Mouse (Mus musculus) liver, embryonic 13.5 days (tissue): ENCODE measurements around the gene Fkbp1b. TPM values are rescaled to one million over a fixed set of nuclear protein-coding genes. Genes with fewer than 3 reads are reported as not detected.

Experiments
- ATAC-seq: fragments of 200-750 bp; cut with Nextera tagmentation; 2 replicates; pipeline ENCODE4 v1.8.0; 2017; ENCODE audit warnings: low read depth, mild to moderate bottlenecking, moderate number of reproducible peaks, moderate library complexity
- DNase-seq: peaks from one replicate; pipeline ENCODE4 v3.0.0; 2022
- H3K27ac ChIP-seq: fragments of 300-500 bp; sonication (generic); 2 replicates; pipeline ENCODE4 v1.5.1; 2015; ENCODE audit warnings: moderate library complexity, mild to moderate bottlenecking, inconsistent platforms
- H3K27me3 ChIP-seq: fragments of 300-500 bp; sonication (generic); 2 replicates; pipeline ENCODE4 v1.6.1; 2015; ENCODE audit warnings: mild to moderate bottlenecking, inconsistent platforms
- H3K36me3 ChIP-seq: fragments of 300-500 bp; sonication (generic); 2 replicates; pipeline ENCODE4 v1.6.1; 2015; ENCODE audit warnings: mild to moderate bottlenecking, inconsistent platforms
- H3K4me1 ChIP-seq: fragments of 300-500 bp; sonication (generic); replicated peaks from 2 replicates; pipeline ENCODE4 v1.6.1; 2015; ENCODE audit warnings: inconsistent platforms
- H3K4me2 ChIP-seq: fragments of 300-500 bp; sonication (generic); 2 replicates; pipeline ENCODE4 v1.6.1; 2015; ENCODE audit warnings: inconsistent platforms, mild to moderate bottlenecking, moderate library complexity
- H3K4me3 ChIP-seq: fragments of 300-500 bp; sonication (generic); replicated peaks from 2 replicates; pipeline ENCODE4 v1.5.1; 2015; ENCODE audit warnings: mild to moderate bottlenecking, inconsistent platforms
- H3K9ac ChIP-seq: fragments of 300-500 bp; sonication (generic); 2 replicates; pipeline ENCODE4 v1.6.1; 2015; ENCODE audit warnings: mild to moderate bottlenecking, inconsistent platforms
- H3K9me3 ChIP-seq: fragments of 300-500 bp; sonication (generic); replicated peaks from 2 replicates; pipeline ENCODE4 v1.6.1; 2016; ENCODE audit warnings: inconsistent platforms
- WGBS: fragments of 180-500 bp; shearing (Covaris S2); methylation state at CpG from one replicate; pipeline ENCODE4 v1.1.7; 2015; ENCODE audit not compliant: insufficient replicate concordance; 5-methylcytosine and 5-hydroxymethylcytosine counted together
- polyA plus RNA-seq: library from polyadenylated mRNA; unstranded; fragments of >200 nt; fragmentation: Nextera tagmentation; extraction: Ambion mirVana; gene quantifications from 2 replicates; pipeline ENCODE4 v1.2.1, GENCODE M21; 2015

The Fkbp1b gene
- polyA plus RNA-seq, 1 experiment from 2014 or later = 3.6 TPM

DNA sequence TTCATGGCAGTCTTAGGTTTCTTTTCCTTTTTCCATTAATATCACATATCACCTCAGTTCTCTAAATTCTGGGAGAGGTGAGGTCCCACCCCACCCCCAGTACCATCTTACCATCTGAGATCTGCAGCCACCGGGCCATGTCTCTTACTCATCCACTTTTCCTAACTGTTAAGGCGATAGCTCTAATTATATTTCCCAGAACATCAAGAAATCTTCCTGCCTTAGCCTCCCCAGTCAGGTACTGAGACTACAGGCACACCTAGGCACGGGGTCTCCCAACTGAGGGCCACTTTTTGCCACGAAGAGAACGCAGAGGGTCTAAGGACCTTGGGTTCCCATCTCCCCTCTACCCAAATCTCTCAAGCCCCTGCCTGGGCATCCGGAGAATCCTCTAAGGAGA is 32.1 kb upstream of the Fkbp1b start:
- Histone ChIP-seq H3K27me3 (no peaks in the 10 kb centered on the region), H3K4me3 (peak overlapping the region; percentile 85), H3K4me2 (peak overlapping the region; percentile 82), H3K36me3 (peaks cover 39% of the 10 kb centered on the region), H3K9ac (peak overlapping the region; percentile 98), H3K27ac (peak overlapping the region; percentile 100), H3K4me1 (peaks cover 73% of the 10 kb centered on the region), H3K9me3 (no peaks in the 10 kb centered on the region)
- 10% methylated on average over 6 of the region's 6 CpGs for WGBS
- DNase-seq (peak; percentile 13), ATAC-seq (0 out of 2 replicates have a peak, but pooled peaks have one; percentile 6)

DNA sequence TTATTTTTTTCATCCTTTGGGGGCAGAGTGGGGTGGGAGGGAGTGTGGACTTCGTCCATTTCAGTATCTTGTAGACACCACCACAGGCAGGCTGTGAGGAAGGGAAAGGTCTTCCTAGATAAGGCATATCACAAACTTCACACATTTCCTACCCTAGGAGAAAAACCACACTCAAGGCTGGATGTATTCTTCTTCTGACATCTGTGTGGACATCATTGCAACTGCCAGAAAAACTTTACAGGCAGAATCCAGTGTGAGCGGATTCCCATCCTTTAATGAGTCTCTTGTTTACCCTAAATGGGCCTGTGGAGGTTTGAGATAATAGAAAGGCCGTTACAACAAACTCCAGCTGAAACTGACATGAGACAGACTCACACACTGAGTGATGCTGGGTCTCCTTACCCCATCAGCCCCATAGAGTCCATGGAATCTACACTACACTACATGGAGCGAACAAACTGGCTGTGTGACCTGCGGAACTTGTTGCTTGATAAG is 31.6 kb upstream of the Fkbp1b start:
- peaks cover 41% of the 10 kb centered on the region for H3K36me3 ChIP-seq
- peaks cover 71% of the 10 kb centered on the region for H3K4me1 ChIP-seq
- peak overlapping the region; percentile 82 for H3K4me2 ChIP-seq
- no peaks in the 10 kb centered on the region for H3K9me3 ChIP-seq
- peak overlapping the region; percentile 98 for H3K9ac ChIP-seq
- peak overlapping the region; percentile 85 for H3K4me3 ChIP-seq
- ATAC-seq (peak; percentile 89), DNase-seq (peak; percentile 68)
- 12% methylated on average over 5 of the region's 5 CpGs for WGBS
- H3K27me3 ChIP-seq = no peaks in the 10 kb centered on the region
- peak overlapping the region; percentile 100 for H3K27ac ChIP-seq

DNA sequence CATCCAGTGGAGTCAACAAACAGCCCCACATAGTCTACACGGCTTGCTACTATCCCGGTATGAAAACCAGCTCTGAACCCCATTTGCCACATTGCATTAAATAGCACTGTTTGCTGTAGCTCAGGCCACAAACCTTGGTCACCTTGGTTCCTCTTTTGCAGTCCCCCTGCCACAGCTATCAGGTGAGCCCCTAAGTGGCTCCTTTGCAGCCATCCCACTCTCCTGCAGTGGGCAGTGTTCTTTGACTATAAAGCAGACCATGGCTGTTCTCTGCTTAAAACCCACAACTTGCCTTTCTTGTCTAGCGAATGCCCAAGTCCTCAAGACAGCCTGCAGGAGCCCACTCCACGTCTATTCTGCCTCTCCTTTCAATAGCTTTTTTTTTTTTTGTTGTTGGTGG is 30.9 kb upstream of the Fkbp1b start:
- 38% methylated on average over 4 of the region's 4 CpGs for WGBS
- H3K27me3 ChIP-seq = no peaks in the 10 kb centered on the region
- H3K9me3 ChIP-seq = no peaks in the 10 kb centered on the region
- peak overlapping the region; percentile 82 for H3K4me2 ChIP-seq
- peaks cover 49% of the 10 kb centered on the region for H3K36me3 ChIP-seq
- H3K4me3 ChIP-seq = peak overlapping the region; percentile 85
- H3K9ac ChIP-seq = peak overlapping the region; percentile 98
- ATAC-seq = no peak
- peak overlapping the region; percentile 100 for H3K27ac ChIP-seq
- peak; percentile 28 for DNase-seq
- H3K4me1 ChIP-seq = peaks cover 74% of the 10 kb centered on the region

DNA sequence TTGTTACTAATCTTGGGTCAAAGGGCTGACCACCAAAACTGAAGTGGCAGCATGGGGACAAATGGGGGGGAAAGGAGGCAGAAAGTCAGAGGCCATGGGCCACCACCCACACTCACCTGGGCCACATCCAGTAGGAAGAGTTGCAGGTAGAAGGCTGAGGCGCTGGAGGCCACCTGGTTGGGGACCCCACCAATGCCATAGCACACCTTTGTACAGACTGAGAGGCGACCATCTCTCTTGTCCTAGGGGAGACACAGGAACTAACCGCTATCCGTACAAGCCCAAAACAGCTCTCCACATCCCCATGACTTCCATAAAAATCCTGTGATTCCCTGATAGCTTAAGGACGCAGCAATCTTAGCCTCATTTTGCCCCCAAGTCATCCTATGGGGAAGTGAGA is 29.9 kb upstream of the Fkbp1b start:
- DNase-seq (no peak), ATAC-seq (no peak)
- H3K4me1 ChIP-seq = peaks cover 74% of the 10 kb centered on the region
- H3K9me3 ChIP-seq = no peaks in the 10 kb centered on the region
- H3K36me3 ChIP-seq = peaks cover 59% of the 10 kb centered on the region
- peak overlapping the region; percentile 82 for H3K4me2 ChIP-seq
- H3K9ac ChIP-seq = peak overlapping the region; percentile 98
- peak overlapping the region; percentile 100 for H3K27ac ChIP-seq
- no peaks in the 10 kb centered on the region for H3K27me3 ChIP-seq
- WGBS = 90% methylated on average over 5 of the region's 5 CpGs
- peak overlapping the region; percentile 85 for H3K4me3 ChIP-seq

DNA sequence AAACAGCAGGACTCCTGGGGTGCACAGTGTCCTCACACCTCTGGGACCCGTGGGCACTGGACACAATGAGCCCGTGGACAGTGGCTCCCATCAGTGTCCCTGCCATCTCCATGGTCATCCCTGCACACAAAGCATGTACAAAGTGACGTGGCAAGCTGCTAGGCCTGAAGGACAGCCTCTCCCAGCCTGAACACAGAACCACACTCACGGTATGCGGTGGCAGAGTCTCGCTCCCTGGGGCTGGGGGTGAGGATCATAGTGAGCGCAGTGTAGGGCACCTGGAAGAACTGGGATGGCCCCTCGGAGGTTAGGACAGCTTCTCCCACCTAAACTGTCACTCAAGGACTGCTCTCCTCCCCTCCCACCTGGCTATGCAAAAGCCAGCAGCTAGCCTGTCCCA is 27.5 kb upstream of the Fkbp1b start:
- DNase-seq (no peak), ATAC-seq (no peak)
- H3K9ac ChIP-seq = peak overlapping the region; percentile 29; the same call in 1 of the 2 replicates
- H3K4me2 ChIP-seq = 0 out of 2 replicates have a peak overlapping the region, but pooled peaks have one; percentile 25
- 82% methylated on average over 8 of the region's 8 CpGs for WGBS
- peaks cover 58% of the 10 kb centered on the region for H3K4me1 ChIP-seq
- no peaks in the 10 kb centered on the region for H3K27me3 ChIP-seq
- no peak overlapping the region for H3K4me3 ChIP-seq
- H3K36me3 ChIP-seq = peaks cover 82% of the 10 kb centered on the region
- H3K27ac ChIP-seq = peak overlapping the region; percentile 39
- no peaks in the 10 kb centered on the region for H3K9me3 ChIP-seq

DNA sequence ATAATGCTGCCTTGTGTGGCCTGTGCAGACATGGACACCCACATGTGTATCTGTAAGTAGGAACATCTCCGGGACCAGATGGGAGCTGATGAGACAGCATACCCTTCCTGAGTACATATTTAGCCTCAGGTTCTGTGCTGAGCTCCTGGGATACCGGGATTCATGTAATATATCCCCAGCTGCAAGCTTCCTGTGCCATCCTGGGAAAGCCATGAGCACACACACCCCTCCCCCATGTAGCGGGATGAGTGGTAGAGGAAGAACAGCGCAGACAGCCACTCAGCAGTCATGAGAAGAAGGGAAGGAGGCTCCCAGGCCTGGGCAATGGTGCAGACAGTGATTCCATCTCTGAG is 22.9 kb upstream of the Fkbp1b start:
- no peak for ATAC-seq
- Histone ChIP-seq H3K4me3 (no peak overlapping the region), H3K27ac (0 out of 2 replicates have a peak overlapping the region, but pooled peaks have one; percentile 13), H3K4me1 (peaks cover 29% of the 10 kb centered on the region), H3K36me3 (peaks cover 95% of the 10 kb centered on the region), H3K9me3 (no peaks in the 10 kb centered on the region), H3K9ac (no peak overlapping the region), H3K27me3 (no peaks in the 10 kb centered on the region), H3K4me2 (no peak overlapping the region)
- DNase-seq = no peak
- WGBS = 87% methylated on average over 4 of the region's 4 CpGs

DNA sequence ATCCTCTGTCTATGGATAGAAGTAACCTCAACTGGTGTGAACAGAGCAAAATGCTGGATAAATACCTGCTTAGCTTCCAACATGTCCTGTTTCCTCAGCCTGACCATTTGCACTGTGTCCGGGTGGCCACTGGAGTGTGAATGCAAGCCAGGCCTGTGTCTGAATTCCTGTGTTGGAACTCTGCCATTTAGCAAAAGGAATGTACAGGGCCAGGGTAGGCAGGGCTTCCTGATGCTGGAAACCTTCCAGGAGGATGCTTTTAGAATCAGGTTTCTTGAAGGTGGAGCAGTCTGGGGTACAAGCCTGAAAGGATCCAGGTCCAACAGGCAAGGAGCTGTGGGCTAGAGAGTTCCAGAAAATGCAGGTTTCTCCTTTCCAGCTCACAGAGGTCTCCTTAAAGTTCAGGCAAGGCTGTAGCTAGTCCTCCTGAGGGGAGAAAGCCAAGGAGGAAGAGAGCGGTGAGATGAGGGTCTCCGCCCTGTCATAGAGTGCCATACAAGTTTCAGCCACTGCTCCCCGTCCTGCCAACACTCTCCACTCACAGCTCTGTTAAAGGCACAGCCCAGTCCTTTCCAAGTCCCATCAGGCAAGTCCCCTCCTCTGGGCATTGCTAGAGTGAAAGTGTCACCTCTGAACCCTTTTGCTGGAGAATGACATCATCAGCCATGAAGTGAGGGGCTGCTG is 22.4 kb upstream of the Fkbp1b start:
- Histone ChIP-seq H3K4me2 (no peak overlapping the region), H3K36me3 (peaks cover 90% of the 10 kb centered on the region), H3K9ac (no peak overlapping the region), H3K9me3 (no peaks in the 10 kb centered on the region), H3K4me3 (no peak overlapping the region), H3K4me1 (peaks cover 25% of the 10 kb centered on the region), H3K27me3 (no peaks in the 10 kb centered on the region), H3K27ac (peak overlapping the region; percentile 13; the same call in 1 of the 2 replicates)
- ATAC-seq = no peak
- no peak for DNase-seq
- 82% methylated on average over 4 of the region's 4 CpGs for WGBS

DNA sequence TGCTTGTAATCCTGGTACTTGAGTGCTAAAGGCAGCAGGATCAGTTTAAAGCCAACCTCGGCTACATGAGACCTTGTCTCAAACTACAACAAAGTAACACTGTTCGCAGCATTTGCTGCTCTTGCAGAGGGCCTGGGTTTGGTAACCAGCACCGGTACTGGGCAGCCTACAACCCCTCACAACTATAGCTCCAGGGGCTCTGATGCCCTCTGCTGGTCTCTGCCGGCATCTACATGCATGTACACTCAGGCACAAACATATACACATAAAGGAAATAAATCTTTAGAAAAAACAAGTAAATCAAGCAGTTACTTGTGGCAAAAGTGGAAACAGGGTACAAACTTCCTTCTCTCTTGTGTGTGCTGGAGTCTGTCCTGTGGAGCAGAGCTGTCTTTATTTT is 21.3 kb upstream of the Fkbp1b start:
- ATAC-seq (no peak), DNase-seq (no peak)
- H3K36me3 ChIP-seq = peaks cover 81% of the 10 kb centered on the region
- no peak overlapping the region for H3K4me3 ChIP-seq
- no peaks in the 10 kb centered on the region for H3K27me3 ChIP-seq
- H3K27ac ChIP-seq = no peak overlapping the region
- no peaks in the 10 kb centered on the region for H3K9me3 ChIP-seq
- no peak overlapping the region for H3K4me2 ChIP-seq
- peaks cover 17% of the 10 kb centered on the region for H3K4me1 ChIP-seq
- WGBS = 90% methylated on average over 4 of the region's 4 CpGs
- H3K9ac ChIP-seq = no peak overlapping the region

DNA sequence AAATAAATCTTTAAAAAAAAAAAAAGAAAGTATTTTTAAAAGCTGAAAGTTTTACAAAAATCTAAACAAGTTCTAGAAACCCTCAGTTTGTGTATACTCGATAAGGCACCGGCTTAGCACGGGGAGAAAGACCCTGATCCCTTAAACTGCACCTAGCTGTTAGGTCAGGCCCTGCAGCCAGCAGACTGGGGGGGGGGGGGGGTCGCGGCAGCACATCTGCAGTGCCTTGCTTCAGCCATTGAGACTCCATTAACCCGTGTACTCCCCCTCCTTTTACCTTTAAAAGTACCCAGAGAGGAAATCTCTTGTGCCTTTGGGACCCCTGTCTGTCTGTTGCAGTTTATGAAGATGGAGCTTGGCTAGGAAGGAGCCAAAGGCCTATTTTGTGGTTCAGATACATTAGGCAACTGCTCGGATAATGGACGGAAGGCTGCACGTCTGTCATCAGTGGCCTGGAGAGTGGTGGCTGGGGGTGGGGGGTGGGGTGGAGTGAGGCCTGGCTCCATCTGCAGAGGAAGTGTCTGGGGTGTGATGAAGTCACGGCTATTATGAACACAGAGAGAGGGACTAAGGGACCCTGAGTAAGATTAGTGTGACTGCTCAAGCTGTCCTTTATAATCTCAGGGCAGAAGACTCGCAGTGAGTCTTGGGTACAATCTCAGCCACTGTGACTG is 18.0 kb upstream of the Fkbp1b start:
- H3K27me3 ChIP-seq = no peaks in the 10 kb centered on the region
- H3K4me3 ChIP-seq = no peak overlapping the region
- no peaks in the 10 kb centered on the region for H3K9me3 ChIP-seq
- peak; percentile 34; the same call in 1 of the 2 replicates for ATAC-seq
- 38% methylated on average over 11 of the region's 11 CpGs for WGBS
- peaks cover 67% of the 10 kb centered on the region for H3K36me3 ChIP-seq
- peaks cover 14% of the 10 kb centered on the region for H3K4me1 ChIP-seq
- H3K4me2 ChIP-seq = no peak overlapping the region
- no peak for DNase-seq
- H3K27ac ChIP-seq = peak overlapping the region; percentile 39
- no peak overlapping the region for H3K9ac ChIP-seq

DNA sequence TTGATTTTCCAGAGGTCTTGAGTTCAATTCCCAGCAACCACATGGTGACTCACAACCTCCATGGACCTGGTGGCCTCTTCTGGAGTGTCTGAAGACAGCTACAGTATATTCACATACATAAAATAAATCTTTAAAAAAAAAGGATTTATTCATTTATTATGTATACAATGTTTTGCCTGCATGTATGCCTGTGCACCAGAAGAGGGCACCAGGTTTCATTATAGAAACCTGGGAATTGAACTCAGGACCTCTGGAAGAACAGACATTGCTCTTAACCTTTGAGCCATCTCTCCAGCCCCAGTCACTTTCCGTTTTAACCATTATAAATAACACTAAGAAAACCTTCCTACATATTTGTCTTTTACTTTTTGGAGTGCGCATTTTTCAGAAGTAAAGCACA is 15.4 kb upstream of the Fkbp1b start:
- Histone ChIP-seq H3K4me1 (peaks cover 10% of the 10 kb centered on the region), H3K4me2 (no peak overlapping the region), H3K27me3 (no peaks in the 10 kb centered on the region), H3K4me3 (no peak overlapping the region), H3K36me3 (peaks cover 57% of the 10 kb centered on the region), H3K27ac (no peak overlapping the region), H3K9me3 (no peaks in the 10 kb centered on the region), H3K9ac (no peak overlapping the region)
- no peak for DNase-seq
- no peak for ATAC-seq
- 84% methylated on average over 2 of the region's 2 CpGs for WGBS

DNA sequence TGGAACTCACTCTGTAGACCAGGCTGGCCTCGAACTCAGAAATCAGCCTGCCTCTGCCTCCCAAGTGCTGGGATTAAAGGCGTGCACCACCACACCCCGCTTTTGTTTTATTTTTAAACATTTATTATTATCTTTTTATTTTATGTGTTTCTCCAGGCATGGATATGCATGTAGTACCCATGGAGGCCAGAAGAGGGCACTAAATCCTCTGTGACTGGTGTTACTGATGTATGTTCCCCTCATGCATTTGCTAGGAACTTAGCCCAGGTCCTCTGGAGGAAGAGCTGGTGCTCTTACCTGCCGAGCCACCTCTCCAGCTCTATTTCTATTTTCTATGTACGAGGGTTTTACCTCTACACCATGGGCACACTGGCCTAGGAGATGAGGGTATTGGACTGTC is 14.8 kb upstream of the Fkbp1b start:
- no peaks in the 10 kb centered on the region for H3K9me3 ChIP-seq
- DNase-seq (no peak), ATAC-seq (no peak)
- peaks cover 10% of the 10 kb centered on the region for H3K4me1 ChIP-seq
- no peak overlapping the region for H3K9ac ChIP-seq
- H3K36me3 ChIP-seq = peaks cover 55% of the 10 kb centered on the region
- H3K27me3 ChIP-seq = no peaks in the 10 kb centered on the region
- WGBS = 87% methylated on average over 5 of the region's 5 CpGs
- H3K27ac ChIP-seq = no peak overlapping the region
- H3K4me3 ChIP-seq = no peak overlapping the region
- no peak overlapping the region for H3K4me2 ChIP-seq
